Mouse (Mus musculus): ENCODE measurements around the gene Osbpl5. TPM values are rescaled to one million over a fixed set of nuclear protein-coding genes. Genes with fewer than 3 reads are reported as not detected.

Osbpl5 gene
- 1.9 and 2.9 TPM in 2 replicates for polyA plus RNA-seq (2015; fragmentation: Nextera tagmentation; extraction: Ambion mirVana)

GRCm38 (mm10) chr7:143756125-143757026 is at the start of gene Osbpl5:
Gene Osbpl5, minus strand, starts transcription at chr7:143756985.
- Histone ChIP-seq H3K27me3 (peaks cover 25% of the 10 kb centered on the region), H3K27ac (replicated peaks) (no peak within 1 kb of the TSS), H3K4me1 (replicated peaks) (peaks cover 21% of the 10 kb centered on the region), H3K4me3 (replicated peaks) (peak within 1 kb of the TSS; percentile 26), H3K4me2 (peak within 1 kb of the TSS; percentile 63), H3K9me3 (replicated peaks) (no peaks in the 10 kb centered on the region), H3K36me3 (replicated peaks) (no peaks in the 10 kb centered on the region), H3K9ac (no peak within 1 kb of the TSS)
- 16% methylated on average over 22 of the region's 22 CpGs for WGBS (ENCODE audit: insufficient replicate concordance)
- ATAC-seq (ENCODE audit: insufficient read depth), result 0 out of 2 replicates have a peak, but pooled peaks have one; percentile 14

GRCm38 (mm10) chr7:143805199-143805624 is 48.4 kb upstream of the Osbpl5 start:
- H3K9ac ChIP-seq, result no peak overlapping the region
- H3K9me3 ChIP-seq (replicated peaks), result no peaks in the 10 kb centered on the region
- 0 out of 2 replicates have a peak, but pooled peaks cover 4% of the 10 kb centered on the region for H3K4me1 ChIP-seq (replicated peaks)
- H3K27ac ChIP-seq (replicated peaks), result no peak overlapping the region
- WGBS (ENCODE audit: insufficient replicate concordance), result 59% methylated on average over 5 of the region's 5 CpGs
- no peak overlapping the region for H3K4me3 ChIP-seq (replicated peaks)
- no peak overlapping the region for H3K4me2 ChIP-seq
- H3K27me3 ChIP-seq, result no peaks in the 10 kb centered on the region
- H3K36me3 ChIP-seq (replicated peaks), result peaks cover 60% of the 10 kb centered on the region
- ATAC-seq (ENCODE audit: insufficient read depth), result no peak

- Histone ChIP-seq H3K27ac (replicated peaks) (no peak overlapping the region), H3K4me2 (no peak overlapping the region), H3K9ac (no peak overlapping the region), H3K4me1 (replicated peaks) (0 out of 2 replicates have a peak, but pooled peaks cover 4% of the 10 kb centered on the region), H3K4me3 (replicated peaks) (no peak overlapping the region), H3K27me3 (no peaks in the 10 kb centered on the region), H3K9me3 (replicated peaks) (no peaks in the 10 kb centered on the region), H3K36me3 (replicated peaks) (peaks cover 69% of the 10 kb centered on the region)
- 72% methylated on average over 8 of the region's 8 CpGs for WGBS (ENCODE audit: insufficient replicate concordance)
- no peak for ATAC-seq (ENCODE audit: insufficient read depth)
Measured at GRCm38 (mm10) chr7:143801195-143802065, 44.6 kb upstream of the Osbpl5 start.

- peaks cover 70% of the 10 kb centered on the region for H3K36me3 ChIP-seq (replicated peaks)
- no peak overlapping the region for H3K9ac ChIP-seq
- no peak for ATAC-seq (ENCODE audit: insufficient read depth)
- H3K4me2 ChIP-seq, result no peak overlapping the region
- H3K4me1 ChIP-seq (replicated peaks), result 0 out of 2 replicates have a peak, but pooled peaks cover 4% of the 10 kb centered on the region
- no peak overlapping the region for H3K27ac ChIP-seq (replicated peaks)
- 90% methylated on average over 1 of the region's 1 CpGs for WGBS (ENCODE audit: insufficient replicate concordance)
- H3K4me3 ChIP-seq (replicated peaks), result no peak overlapping the region
- no peaks in the 10 kb centered on the region for H3K27me3 ChIP-seq
- H3K9me3 ChIP-seq (replicated peaks), result no peaks in the 10 kb centered on the region
Measured at GRCm38 (mm10) chr7:143800770-143801169, 44.0 kb upstream of the Osbpl5 start.

GRCm38 (mm10) chr7:143798783-143799182 is 42.0 kb upstream of the Osbpl5 start:
- Histone ChIP-seq H3K9me3 (replicated peaks) (no peaks in the 10 kb centered on the region), H3K36me3 (replicated peaks) (peaks cover 62% of the 10 kb centered on the region), H3K9ac (no peak overlapping the region), H3K4me2 (no peak overlapping the region), H3K27ac (replicated peaks) (no peak overlapping the region), H3K4me1 (replicated peaks) (no peaks in the 10 kb centered on the region), H3K27me3 (no peaks in the 10 kb centered on the region), H3K4me3 (replicated peaks) (no peak overlapping the region)
- 45% methylated on average over 4 of the region's 4 CpGs for WGBS (ENCODE audit: insufficient replicate concordance)
- ATAC-seq (ENCODE audit: insufficient read depth), result no peak

GRCm38 (mm10) chr7:143793121-143793520 is 36.3 kb upstream of the Osbpl5 start:
- H3K9me3 ChIP-seq (replicated peaks), result no peaks in the 10 kb centered on the region
- ATAC-seq (ENCODE audit: insufficient read depth), result no peak
- H3K4me2 ChIP-seq, result no peak overlapping the region
- 46% methylated on average over 4 of the region's 4 CpGs for WGBS (ENCODE audit: insufficient replicate concordance)
- H3K27ac ChIP-seq (replicated peaks), result no peak overlapping the region
- peaks cover 25% of the 10 kb centered on the region for H3K36me3 ChIP-seq (replicated peaks)
- H3K4me3 ChIP-seq (replicated peaks), result no peak overlapping the region
- no peak overlapping the region for H3K9ac ChIP-seq
- H3K27me3 ChIP-seq, result no peaks in the 10 kb centered on the region
- 0 out of 2 replicates have a peak, but pooled peaks cover 11% of the 10 kb centered on the region for H3K4me1 ChIP-seq (replicated peaks)

- Histone ChIP-seq H3K4me3 (replicated peaks) (no peak overlapping the region), H3K4me2 (no peak overlapping the region), H3K27me3 (no peaks in the 10 kb centered on the region), H3K27ac (replicated peaks) (0 out of 2 replicates have a peak overlapping the region, but pooled peaks have one; percentile 20), H3K36me3 (replicated peaks) (peaks cover 19% of the 10 kb centered on the region), H3K9ac (no peak overlapping the region), H3K4me1 (replicated peaks) (0 out of 2 replicates have a peak, but pooled peaks cover 11% of the 10 kb centered on the region), H3K9me3 (replicated peaks) (no peaks in the 10 kb centered on the region)
- 49% methylated on average over 6 of the region's 6 CpGs for WGBS (ENCODE audit: insufficient replicate concordance)
- ATAC-seq (ENCODE audit: insufficient read depth), result peak; percentile 63
Measured at GRCm38 (mm10) chr7:143792336-143792985, 35.7 kb upstream of the Osbpl5 start.

- H3K4me3 ChIP-seq (replicated peaks), result peak within 1 kb of the TSS; percentile 42
- H3K4me2 ChIP-seq, result peak within 1 kb of the TSS; percentile 59
- H3K9ac ChIP-seq, result no peak within 1 kb of the TSS
- peak; percentile 55 for ATAC-seq (ENCODE audit: insufficient read depth)
- no peak within 1 kb of the TSS for H3K27ac ChIP-seq (replicated peaks)
- peaks cover 16% of the 10 kb centered on the region for H3K4me1 ChIP-seq (replicated peaks)
- H3K27me3 ChIP-seq, result peaks cover 8% of the 10 kb centered on the region; the same call in 1 of the 2 replicates
- 9% methylated on average over 21 of the region's 21 CpGs for WGBS (ENCODE audit: insufficient replicate concordance)
- H3K9me3 ChIP-seq (replicated peaks), result no peaks in the 10 kb centered on the region
- H3K36me3 ChIP-seq (replicated peaks), result no peaks in the 10 kb centered on the region
Measured at GRCm38 (mm10) chr7:143783996-143784829, 27.4 kb upstream of the Osbpl5 start, which contains the start of gene Mrgpre. Gene Mrgpre, minus strand, starts transcription at chr7:143784500.

- Histone ChIP-seq H3K9me3 (replicated peaks) (no peaks in the 10 kb centered on the region), H3K4me1 (replicated peaks) (peaks cover 16% of the 10 kb centered on the region), H3K4me3 (replicated peaks) (peak overlapping the region; percentile 42), H3K27ac (replicated peaks) (no peak overlapping the region), H3K4me2 (peak overlapping the region; percentile 59), H3K36me3 (replicated peaks) (no peaks in the 10 kb centered on the region), H3K9ac (no peak overlapping the region), H3K27me3 (peaks cover 8% of the 10 kb centered on the region; the same call in 1 of the 2 replicates)
- ATAC-seq (ENCODE audit: insufficient read depth), result peak; percentile 30
- 13% methylated on average over 6 of the region's 6 CpGs for WGBS (ENCODE audit: insufficient replicate concordance)
Measured at GRCm38 (mm10) chr7:143783378-143783995, 26.7 kb upstream of the Osbpl5 start.
